Mouse (Mus musculus): Measurements from ENCODE around the gene Usp7. TPM values are rescaled to one million over a fixed set of nuclear protein-coding genes. Genes with fewer than 3 reads are reported as not detected.
A peak's percentile ranks its signal among the peaks of the same experiment; 100 is the strongest.

The Usp7 gene
- polyA plus RNA-seq, 2 experiments, result 35.5 to 57.5 TPM

DNA sequence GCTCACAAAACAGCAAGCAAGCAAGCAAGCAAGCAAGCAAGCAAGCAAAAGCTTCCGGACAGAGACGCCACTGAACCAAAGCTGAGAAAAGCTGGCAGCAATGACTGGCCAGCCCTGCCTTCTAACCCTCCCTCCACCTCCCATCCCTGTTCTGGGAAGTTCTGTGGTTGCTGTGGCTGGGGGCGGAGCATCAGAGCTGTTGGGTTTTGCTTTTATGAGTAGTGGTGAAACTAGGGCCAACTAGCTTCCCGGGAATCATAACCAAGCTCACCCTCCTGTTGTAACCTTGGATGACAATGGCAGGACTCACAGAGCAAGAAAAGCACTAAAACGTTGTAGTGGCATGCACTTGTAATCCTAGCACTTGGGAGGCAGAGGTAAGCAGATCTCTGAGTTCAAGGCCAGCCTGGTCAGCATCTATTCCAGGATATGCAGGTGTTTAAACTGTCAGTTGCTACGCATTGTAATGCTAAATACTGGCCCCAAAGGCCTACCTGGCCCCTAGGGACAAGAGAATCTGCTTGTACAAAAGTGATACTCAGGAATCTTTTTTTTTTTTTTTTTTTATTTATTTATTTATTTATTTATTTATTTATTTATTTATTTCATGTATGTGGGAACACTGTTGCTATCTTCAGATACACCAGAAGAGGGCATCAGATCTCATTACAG lies 43.8 kb downstream of the Usp7 start:
- Histone ChIP-seq H3K4me1 (replicated peaks; ENCODE audit: control insufficient read depth in 2 of 2, insufficient read depth in 2 of 2, low read length in 1 of 2) (peaks cover 88 to 90% of the 10 kb centered on the region in 2 experiments), H3K9ac (replicated peaks) (peak overlapping the region; percentile 68), H3K36me3 (replicated peaks; ENCODE audit: control insufficient read depth, insufficient read depth, low read depth) (no peaks in the 10 kb centered on the region), H3K27me3 (ENCODE audit: control insufficient read depth, insufficient read depth, low read length) (no peaks in the 10 kb centered on the region), H3K27ac (peak overlapping the region; percentile 97), H3K4me3 (ENCODE audit: insufficient read depth in 1 of 2, low read depth in 2 of 2, low read length in 2 of 2) (no peak overlapping the region), H3K4me2 (ENCODE audit: low read depth) (peak overlapping the region; percentile 54), H3K9me3 (ENCODE audit: control insufficient read depth, low read length) (no peaks in the 10 kb centered on the region)
- TF ChIP-seq EP300 (IDR thresholded peaks at IDR 0.05; ENCODE audit: low read depth) (no peak), CTCF (IDR thresholded peaks at IDR 0.05; ENCODE audit: low read depth) (0 out of 2 replicates have a peak, but pooled peaks have one; percentile 5)
- ATAC-seq (ENCODE audit: insufficient read depth) (no peak), DNase-seq (ENCODE audit: low read depth in 3 of 3, low spot score in 3 of 3) (no peak)
- WGBS (ENCODE audit: insufficient replicate concordance), result 42% methylated on average over 6 of the region's 6 CpGs

DNA sequence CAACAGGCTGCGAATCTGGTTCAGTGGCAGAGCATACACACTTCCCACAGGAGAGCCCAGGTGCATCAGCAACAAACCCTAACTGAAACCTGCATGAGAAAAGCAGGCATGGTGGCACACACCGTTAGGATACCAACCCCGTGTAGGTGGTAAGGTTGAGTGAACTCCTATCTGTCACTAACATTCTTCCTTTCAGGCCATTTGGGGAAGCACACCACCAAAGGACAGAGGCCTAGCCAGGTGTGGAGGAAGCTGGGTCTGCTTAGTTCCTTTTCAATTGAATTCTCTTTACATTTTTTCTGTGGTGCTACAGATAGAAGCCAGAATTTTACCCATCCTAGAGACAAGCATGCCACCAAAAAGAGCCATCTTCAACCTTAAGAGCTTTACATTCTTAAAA lies 44.3 kb downstream of the Usp7 start:
- peak overlapping the region; percentile 68 for H3K9ac ChIP-seq (replicated peaks)
- DNase-seq (ENCODE audit: low read depth in 3 of 3, low spot score in 3 of 3), result no peak
- peaks cover 87 to 89% of the 10 kb centered on the region in 2 experiments for H3K4me1 ChIP-seq (replicated peaks; ENCODE audit: control insufficient read depth in 2 of 2, insufficient read depth in 2 of 2, low read length in 1 of 2)
- TF ChIP-seq CTCF (IDR thresholded peaks at IDR 0.05; ENCODE audit: low read depth) (no peak), EP300 (IDR thresholded peaks at IDR 0.05; ENCODE audit: low read depth) (no peak)
- H3K4me2 ChIP-seq (ENCODE audit: low read depth), result peak overlapping the region; percentile 54
- no peaks in the 10 kb centered on the region for H3K36me3 ChIP-seq (replicated peaks; ENCODE audit: control insufficient read depth, insufficient read depth, low read depth)
- 26% methylated on average over 3 of the region's 3 CpGs for WGBS (ENCODE audit: insufficient replicate concordance)
- peak overlapping the region; percentile 97 for H3K27ac ChIP-seq
- no peaks in the 10 kb centered on the region for H3K9me3 ChIP-seq (ENCODE audit: control insufficient read depth, low read length)
- H3K4me3 ChIP-seq (ENCODE audit: insufficient read depth in 1 of 2, low read depth in 2 of 2, low read length in 2 of 2), result no peak overlapping the region
- H3K27me3 ChIP-seq (ENCODE audit: control insufficient read depth, insufficient read depth, low read length), result no peaks in the 10 kb centered on the region
- no peak for ATAC-seq (ENCODE audit: insufficient read depth)

DNA sequence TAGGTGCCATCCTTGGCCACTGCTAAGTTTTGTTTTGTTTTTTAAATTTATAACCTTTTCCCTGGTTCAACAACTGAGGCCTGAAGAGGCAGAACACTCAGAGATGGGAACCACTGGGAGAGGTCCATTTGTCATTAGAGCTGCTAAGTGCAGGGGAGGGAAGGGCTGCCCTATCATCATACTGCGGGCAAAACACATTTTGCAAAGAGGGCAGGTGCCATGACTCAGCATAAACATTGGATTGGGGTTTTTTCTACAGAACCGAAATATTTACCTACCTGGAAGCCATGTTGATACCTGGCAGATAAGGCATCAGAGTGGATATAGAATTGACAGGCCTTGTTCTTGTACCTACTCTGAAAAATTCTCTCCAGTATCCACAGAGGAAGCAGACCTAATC lies 45.6 kb downstream of the Usp7 start:
- ATAC-seq (ENCODE audit: insufficient read depth) (peak; percentile 80), DNase-seq (ENCODE audit: low read depth in 3 of 3, low spot score in 3 of 3) (peak; percentile 77 to 81 (median 78))
- H3K27ac ChIP-seq, result peak overlapping the region; percentile 97
- H3K27me3 ChIP-seq (ENCODE audit: control insufficient read depth, insufficient read depth, low read length), result no peaks in the 10 kb centered on the region
- H3K36me3 ChIP-seq (replicated peaks; ENCODE audit: control insufficient read depth, insufficient read depth, low read depth), result no peaks in the 10 kb centered on the region
- peak overlapping the region; percentile 68 for H3K9ac ChIP-seq (replicated peaks)
- H3K4me1 ChIP-seq (replicated peaks; ENCODE audit: control insufficient read depth in 2 of 2, insufficient read depth in 2 of 2, low read length in 1 of 2), result peaks cover 82% of the 10 kb centered on the region in 2 experiments
- TF ChIP-seq CTCF (IDR thresholded peaks at IDR 0.05; ENCODE audit: low read depth) (no peak), EP300 (IDR thresholded peaks at IDR 0.05; ENCODE audit: low read depth) (peak; percentile 86)
- H3K4me3 ChIP-seq (ENCODE audit: insufficient read depth in 1 of 2, low read depth in 2 of 2, low read length in 2 of 2), result peak overlapping the region in 1 of 2 experiments; percentile 10; a peak in 1 of 4 replicates
- peak overlapping the region; percentile 70 for H3K4me2 ChIP-seq (ENCODE audit: low read depth)
- 9% methylated on average over 2 of the region's 2 CpGs for WGBS (ENCODE audit: insufficient replicate concordance)
- H3K9me3 ChIP-seq (ENCODE audit: control insufficient read depth, low read length), result no peaks in the 10 kb centered on the region

DNA sequence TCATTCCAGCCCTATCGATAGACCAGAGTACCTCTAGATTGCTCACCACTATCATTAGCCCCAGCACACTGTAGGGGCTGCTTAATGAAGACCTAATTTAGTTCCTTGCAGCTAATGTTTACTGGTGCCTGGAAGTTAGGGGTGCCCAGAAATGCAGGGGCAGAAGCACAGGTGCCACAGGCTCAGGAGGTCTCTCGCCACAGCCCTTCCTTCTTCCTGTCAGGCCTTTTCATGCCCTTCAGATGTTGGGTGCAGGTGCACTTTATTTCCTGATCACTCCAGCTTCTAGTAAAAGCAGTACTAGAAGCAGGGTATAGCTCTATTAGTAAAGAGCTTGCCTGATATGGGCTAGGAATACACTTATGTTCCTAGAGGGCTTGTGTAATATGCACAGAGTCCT lies 46.4 kb downstream of the Usp7 start:
- Histone ChIP-seq H3K4me1 (replicated peaks; ENCODE audit: control insufficient read depth in 2 of 2, insufficient read depth in 2 of 2, low read length in 1 of 2) (peaks cover 81% of the 10 kb centered on the region in 2 experiments), H3K4me2 (ENCODE audit: low read depth) (peak overlapping the region; percentile 70), H3K27me3 (ENCODE audit: control insufficient read depth, insufficient read depth, low read length) (no peaks in the 10 kb centered on the region), H3K9me3 (ENCODE audit: control insufficient read depth, low read length) (no peaks in the 10 kb centered on the region), H3K4me3 (ENCODE audit: insufficient read depth in 1 of 2, low read depth in 2 of 2, low read length in 2 of 2) (no peak overlapping the region), H3K27ac (peak overlapping the region; percentile 97), H3K36me3 (replicated peaks; ENCODE audit: control insufficient read depth, insufficient read depth, low read depth) (no peaks in the 10 kb centered on the region), H3K9ac (replicated peaks) (peak overlapping the region; percentile 68)
- TF ChIP-seq EP300 (IDR thresholded peaks at IDR 0.05; ENCODE audit: low read depth) (no peak), CTCF (IDR thresholded peaks at IDR 0.05; ENCODE audit: low read depth) (no peak)
- ATAC-seq (ENCODE audit: insufficient read depth) (no peak), DNase-seq (ENCODE audit: low read depth in 3 of 3, low spot score in 3 of 3) (no peak)
- 72% methylated on average over 2 of the region's 2 CpGs for WGBS (ENCODE audit: insufficient replicate concordance)

DNA sequence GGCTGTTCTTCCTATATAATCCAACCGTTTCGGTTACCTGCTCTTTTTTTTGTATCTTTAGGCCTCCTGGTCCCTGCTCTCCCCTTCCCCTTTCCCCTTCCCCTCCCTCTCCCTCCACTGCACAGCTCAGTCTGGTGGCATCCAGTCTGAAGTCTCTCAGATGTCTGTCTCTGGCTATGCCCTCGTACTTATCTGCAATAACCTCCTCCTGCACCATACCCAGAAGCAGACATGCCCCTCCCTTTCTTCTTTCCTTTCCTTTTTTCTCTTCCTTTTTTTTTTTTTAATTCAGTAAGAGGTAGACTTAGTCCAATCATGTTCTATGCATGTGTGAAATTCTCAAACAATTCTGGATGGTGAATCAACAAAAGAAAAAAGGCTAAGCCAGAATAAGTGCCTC lies 48.1 kb downstream of the Usp7 start:
- peak; percentile 54 for ATAC-seq (ENCODE audit: insufficient read depth)
- no peaks in the 10 kb centered on the region for H3K27me3 ChIP-seq (ENCODE audit: control insufficient read depth, insufficient read depth, low read length)
- peak overlapping the region; percentile 53 for H3K9ac ChIP-seq (replicated peaks)
- peak overlapping the region; percentile 62 for H3K27ac ChIP-seq
- no peaks in the 10 kb centered on the region for H3K36me3 ChIP-seq (replicated peaks; ENCODE audit: control insufficient read depth, insufficient read depth, low read depth)
- H3K9me3 ChIP-seq (ENCODE audit: control insufficient read depth, low read length), result no peaks in the 10 kb centered on the region
- WGBS (ENCODE audit: insufficient replicate concordance), result 46% methylated on average over 3 of the region's 3 CpGs
- peaks cover 66 to 77% of the 10 kb centered on the region in 2 experiments for H3K4me1 ChIP-seq (replicated peaks; ENCODE audit: control insufficient read depth in 2 of 2, insufficient read depth in 2 of 2, low read length in 1 of 2)
- peak overlapping the region; percentile 19 for H3K4me2 ChIP-seq (ENCODE audit: low read depth)
- no peak for DNase-seq (ENCODE audit: low read depth in 3 of 3, low spot score in 3 of 3)
- TF ChIP-seq CTCF (IDR thresholded peaks at IDR 0.05; ENCODE audit: low read depth) (no peak), EP300 (IDR thresholded peaks at IDR 0.05; ENCODE audit: low read depth) (no peak; the same call in 1 of the 2 replicates)
- no peak overlapping the region for H3K4me3 ChIP-seq (ENCODE audit: insufficient read depth in 1 of 2, low read depth in 2 of 2, low read length in 2 of 2)

Measured in liver, embryonic 14.5 days (tissue).